Mouse (Mus musculus): ENCODE data around the gene Casr.

- TF ChIP-seq CTCF (IDR thresholded peaks at IDR 0.05; ENCODE audit: insufficient read depth, low read depth, low read length) (no peak), POLR2A (IDR thresholded peaks at IDR 0.05; ENCODE audit: insufficient read depth, low read depth, low read length) (no peak)
Measured at GRCm38 (mm10) chr16:36506827-36507226, 55.1 kb downstream of the Casr start.

Measured in olfactory bulb, adult 2 months (tissue).